Mouse (Mus musculus) liver, embryonic 13.5 days (tissue): ENCODE measurements at regions not wholly inside any gene's neighbourhood (a gene's known extent, or its start where the extent isn't known, plus 50 kb on each side); places are given as distances from the start of the nearest gene placed in this dataset.

Experiments used
- ATAC-seq: fragments of 200-750 bp; cut with Nextera tagmentation; 2 replicates; pipeline ENCODE4 v1.8.0; 2017; ENCODE audit warnings: low read depth, mild to moderate bottlenecking, moderate number of reproducible peaks, moderate library complexity
- DNase-seq: peaks from one replicate; pipeline ENCODE4 v3.0.0; 2022
- H3K27ac ChIP-seq: fragments of 300-500 bp; sonication (generic); 2 replicates; pipeline ENCODE4 v1.5.1; 2015; ENCODE audit warnings: moderate library complexity, mild to moderate bottlenecking, inconsistent platforms
- H3K27me3 ChIP-seq: fragments of 300-500 bp; sonication (generic); 2 replicates; pipeline ENCODE4 v1.6.1; 2015; ENCODE audit warnings: mild to moderate bottlenecking, inconsistent platforms
- H3K36me3 ChIP-seq: fragments of 300-500 bp; sonication (generic); 2 replicates; pipeline ENCODE4 v1.6.1; 2015; ENCODE audit warnings: mild to moderate bottlenecking, inconsistent platforms
- H3K4me1 ChIP-seq: fragments of 300-500 bp; sonication (generic); replicated peaks from 2 replicates; pipeline ENCODE4 v1.6.1; 2015; ENCODE audit warnings: inconsistent platforms
- H3K4me2 ChIP-seq: fragments of 300-500 bp; sonication (generic); 2 replicates; pipeline ENCODE4 v1.6.1; 2015; ENCODE audit warnings: inconsistent platforms, mild to moderate bottlenecking, moderate library complexity
- H3K4me3 ChIP-seq: fragments of 300-500 bp; sonication (generic); replicated peaks from 2 replicates; pipeline ENCODE4 v1.5.1; 2015; ENCODE audit warnings: mild to moderate bottlenecking, inconsistent platforms
- H3K9ac ChIP-seq: fragments of 300-500 bp; sonication (generic); 2 replicates; pipeline ENCODE4 v1.6.1; 2015; ENCODE audit warnings: mild to moderate bottlenecking, inconsistent platforms
- H3K9me3 ChIP-seq: fragments of 300-500 bp; sonication (generic); replicated peaks from 2 replicates; pipeline ENCODE4 v1.6.1; 2016; ENCODE audit warnings: inconsistent platforms
- WGBS: fragments of 180-500 bp; shearing (Covaris S2); methylation state at CpG from one replicate; pipeline ENCODE4 v1.1.7; 2015; ENCODE audit not compliant: insufficient replicate concordance; 5-methylcytosine and 5-hydroxymethylcytosine counted together

DNA sequence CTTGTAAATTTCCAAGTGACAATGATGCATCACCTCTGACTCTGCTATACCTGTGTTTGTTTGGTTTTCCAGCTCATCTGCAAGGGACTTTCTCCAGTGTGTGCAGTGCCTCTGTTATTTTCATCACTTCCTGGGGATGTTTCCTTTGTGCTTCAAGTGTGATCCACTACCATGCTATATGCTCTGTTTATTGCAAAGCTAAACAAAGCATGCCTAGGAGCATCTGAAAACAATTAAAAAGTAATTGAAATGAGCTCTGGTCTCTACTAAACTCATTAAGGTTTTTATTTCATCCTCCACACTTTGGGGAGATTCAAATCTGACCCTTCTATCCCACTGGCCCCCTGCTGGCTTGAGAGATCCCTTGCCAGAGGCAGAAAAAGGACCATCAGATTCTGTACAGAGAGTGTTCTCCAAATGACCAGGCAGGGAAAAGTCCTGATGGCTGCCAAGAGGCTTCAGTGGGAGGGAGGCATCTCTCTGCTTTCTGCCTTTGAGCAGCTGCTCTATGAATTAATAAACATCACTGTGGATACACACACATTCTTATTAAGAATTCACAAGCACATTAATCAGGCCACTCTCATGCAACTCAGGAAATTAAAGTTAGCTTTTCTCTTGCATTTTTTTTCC lies 57.0 kb downstream of the Amd2 start:
- H3K4me3 ChIP-seq, result no peak overlapping the region
- H3K27me3 ChIP-seq, result no peaks in the 10 kb centered on the region
- no peaks in the 10 kb centered on the region for H3K9me3 ChIP-seq
- no peak overlapping the region for H3K4me2 ChIP-seq
- DNase-seq (no peak), ATAC-seq (no peak)
- no peaks in the 10 kb centered on the region for H3K4me1 ChIP-seq
- H3K9ac ChIP-seq, result no peak overlapping the region
- no peaks in the 10 kb centered on the region for H3K36me3 ChIP-seq
- H3K27ac ChIP-seq, result no peak overlapping the region

DNA sequence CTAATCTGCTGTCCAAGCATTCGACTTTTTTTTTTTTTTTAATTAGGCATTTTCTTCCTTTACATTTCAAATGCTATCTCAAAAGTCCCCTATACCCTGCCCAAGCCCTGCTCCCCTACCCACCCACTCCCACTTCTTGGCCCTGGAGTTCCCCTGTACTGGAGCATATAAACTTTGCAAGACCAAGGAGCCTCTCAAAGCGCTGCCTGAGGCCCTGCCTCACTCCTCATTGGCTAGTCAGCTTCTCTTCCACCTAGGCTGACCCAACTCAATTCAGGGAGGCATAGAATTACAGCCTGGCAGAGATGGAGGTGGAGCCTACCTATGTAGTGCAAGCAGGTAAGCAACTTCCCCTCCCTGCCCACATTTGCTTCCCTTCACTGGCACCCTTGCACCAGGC lies 61.8 kb downstream of the Amd2 start:
- Histone ChIP-seq H3K27me3 (no peaks in the 10 kb centered on the region), H3K4me2 (no peak overlapping the region), H3K27ac (no peak overlapping the region), H3K9ac (no peak overlapping the region), H3K9me3 (no peaks in the 10 kb centered on the region), H3K4me1 (no peaks in the 10 kb centered on the region), H3K36me3 (no peaks in the 10 kb centered on the region), H3K4me3 (no peak overlapping the region)
- ATAC-seq (no peak), DNase-seq (no peak)
- WGBS, result 39% methylated on average over 2 of the region's 2 CpGs

GRCm38 (mm10) chr10:35620853-35621252 lies 90.8 kb downstream of the Amd2 start:
- 47% methylated on average over 1 of the region's 1 CpGs for WGBS
- H3K4me3 ChIP-seq, result no peak overlapping the region
- no peak overlapping the region for H3K4me2 ChIP-seq
- peak; percentile 81 for ATAC-seq
- H3K4me1 ChIP-seq, result no peaks in the 10 kb centered on the region
- H3K27ac ChIP-seq, result no peak overlapping the region
- H3K9ac ChIP-seq, result no peak overlapping the region
- peak; percentile 9 for DNase-seq
- 0 out of 2 replicates have a peak, but pooled peaks cover 4% of the 10 kb centered on the region for H3K9me3 ChIP-seq
- H3K27me3 ChIP-seq, result no peaks in the 10 kb centered on the region
- H3K36me3 ChIP-seq, result no peaks in the 10 kb centered on the region

DNA sequence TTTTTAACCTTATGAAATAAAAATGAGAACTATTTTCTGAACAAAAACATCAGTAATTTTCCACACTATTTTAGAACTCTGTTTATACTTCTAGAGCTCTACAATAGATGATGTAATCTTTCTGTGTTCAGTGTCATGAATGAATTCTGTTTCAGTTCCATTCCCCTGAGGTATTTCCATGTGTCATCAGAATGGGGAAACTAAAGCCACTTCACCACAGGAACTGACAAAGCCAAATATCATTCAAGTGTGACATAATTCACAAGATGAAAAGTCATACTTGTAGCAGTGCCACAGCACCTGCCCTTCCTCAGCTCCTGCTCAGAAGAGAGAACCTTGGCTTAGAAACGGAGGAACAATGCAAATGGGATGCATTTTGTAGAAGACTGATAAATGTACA lies 125.4 kb downstream of the Amd2 start:
- Histone ChIP-seq H3K27ac (no peak overlapping the region), H3K36me3 (no peaks in the 10 kb centered on the region), H3K4me2 (no peak overlapping the region), H3K9ac (no peak overlapping the region), H3K27me3 (no peaks in the 10 kb centered on the region), H3K9me3 (no peaks in the 10 kb centered on the region), H3K4me3 (no peak overlapping the region), H3K4me1 (no peaks in the 10 kb centered on the region)
- WGBS, result 59% methylated on average over 1 of the region's 1 CpGs
- no peak for DNase-seq
- ATAC-seq, result no peak
